Mouse (Mus musculus) embryonic stem cell, embryonic (primary cell): ENCODE measurements at regions not wholly inside any gene's neighbourhood (a gene's known extent, or its start where the extent isn't known, plus 50 kb on each side); places are given as distances from the start of the nearest gene placed in this dataset.

ENCODE experiments used
- CTCF ChIA-PET, 4 experiments: fragments of 300-600 bp in 2 of 4; fragments of 350-600 bp in 2 of 4; sonication (Branson Sonifier 250); formaldehyde crosslinking; loops; one replicate each; lab custom pipeline; 2022; ENCODE audit warnings: inconsistent platforms in 2 of 4; lab: Charles Lee
- POLR2A ChIA-PET, 4 experiments: fragments of 300-600 bp in 2 of 4; fragments of 350-600 bp in 2 of 4; sonication (Branson Sonifier 250); formaldehyde crosslinking; loops; one replicate each; lab custom pipeline; 2022; ENCODE audit warnings: antibody characterized with exemption in 4 of 4, inconsistent platforms in 1 of 4; lab: Charles Lee

DNA sequence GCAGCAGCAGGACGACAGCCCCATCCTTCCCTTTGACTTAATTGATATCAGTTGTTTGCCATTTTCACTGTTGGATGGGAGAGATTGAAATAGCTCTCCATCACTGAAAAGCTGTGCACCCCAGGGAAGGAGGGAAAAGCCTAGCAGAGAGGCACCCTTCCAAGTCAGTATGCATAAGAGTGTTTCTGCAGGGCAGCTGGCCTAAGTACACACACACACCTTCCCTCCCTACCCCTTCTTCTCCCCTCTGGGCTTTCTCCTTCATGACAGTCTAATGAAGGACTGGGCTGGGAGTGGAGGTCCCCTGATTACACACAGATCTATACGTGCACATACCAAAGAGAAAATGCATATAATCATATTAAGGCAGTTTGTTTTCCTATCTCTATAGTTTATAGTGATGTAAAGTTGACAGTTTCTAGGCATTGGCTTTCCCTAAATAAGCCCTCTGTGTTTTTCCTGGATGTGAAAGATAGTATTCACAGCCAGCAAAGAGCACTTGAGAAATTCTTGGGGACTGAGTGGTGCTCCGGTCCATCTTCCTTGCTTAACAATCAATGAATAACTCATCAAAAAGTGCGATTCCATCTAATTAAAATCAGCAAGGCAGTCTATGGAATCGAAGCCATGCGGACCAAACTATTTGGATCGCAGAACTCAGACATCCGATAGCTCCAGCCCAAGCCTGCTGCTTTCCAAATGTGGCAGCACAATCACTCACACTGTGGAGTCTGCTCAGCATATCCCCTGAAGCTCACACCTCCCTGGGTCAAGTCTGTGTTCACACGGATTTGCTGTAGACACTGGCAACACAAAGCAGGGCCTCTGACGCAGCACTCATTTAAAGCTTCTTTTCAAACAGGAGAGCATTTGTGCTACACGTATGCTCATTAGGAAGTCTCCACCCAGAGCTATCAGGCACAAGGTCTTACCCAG, 224.9 kb upstream of the Sfrp2 start:
- ChIA-PET CTCF (no interaction called here), POLR2A (no interaction called here)

DNA sequence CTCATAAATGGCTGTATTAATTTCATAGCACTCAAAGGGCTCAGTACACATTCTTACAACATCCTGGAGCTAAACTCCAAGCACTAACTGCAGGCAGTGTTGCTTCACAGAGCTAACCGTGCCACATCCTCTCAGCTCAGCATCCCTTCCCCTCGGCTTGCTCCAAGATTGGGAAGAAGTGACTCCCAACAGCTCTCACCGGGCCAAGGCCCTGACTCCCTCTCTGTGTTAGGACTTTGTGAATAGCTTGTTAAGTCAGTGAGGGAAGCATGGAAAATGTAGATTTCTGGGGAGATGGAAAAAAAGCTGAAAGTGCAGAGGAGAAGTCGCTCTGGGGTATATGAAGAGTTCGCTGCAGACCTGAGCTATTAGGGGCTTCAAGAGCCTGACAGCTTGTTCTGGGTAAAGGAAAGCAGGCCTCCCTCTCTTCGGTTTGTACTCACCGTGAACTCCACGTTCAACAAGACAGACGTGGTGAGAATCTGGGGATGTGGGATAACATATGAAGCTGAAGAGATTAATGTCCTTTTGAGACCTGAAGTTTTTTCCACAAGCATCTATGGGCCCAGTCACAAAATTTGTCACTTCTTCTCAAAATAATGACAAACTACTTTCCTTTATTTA, 213.5 kb upstream of the Sfrp2 start:
- ChIA-PET POLR2A (interaction anchor here in 2 of 4 experiments (0.6 to 1.0 kb wide), 3 partner anchors 10 to 75 kb away, joined by 3 read pairs; no protein-coding TSS in a partner anchor), CTCF (no interaction called here)

DNA sequence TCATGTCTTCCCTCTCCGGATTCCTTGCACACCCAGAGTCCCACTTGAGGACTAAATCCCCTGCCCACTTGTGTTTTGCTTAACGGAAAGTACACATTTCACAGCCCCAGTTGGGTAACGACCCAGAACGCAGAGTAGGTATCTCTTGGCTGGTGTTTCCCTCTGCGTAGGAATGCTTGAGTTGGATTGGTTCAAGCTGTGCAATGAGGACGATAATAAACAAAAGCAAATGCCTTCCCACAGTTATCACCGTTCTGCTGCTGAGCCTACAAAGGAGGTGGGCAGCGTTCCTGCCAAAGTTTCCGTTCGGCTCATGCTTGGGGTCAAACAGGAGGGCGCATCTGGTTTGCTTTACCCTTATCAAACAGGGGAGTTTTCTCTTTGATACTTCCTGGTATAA, 212.3 kb upstream of the Sfrp2 start:
- CTCF ChIA-PET: no interaction called here
- POLR2A ChIA-PET: no interaction called here

DNA sequence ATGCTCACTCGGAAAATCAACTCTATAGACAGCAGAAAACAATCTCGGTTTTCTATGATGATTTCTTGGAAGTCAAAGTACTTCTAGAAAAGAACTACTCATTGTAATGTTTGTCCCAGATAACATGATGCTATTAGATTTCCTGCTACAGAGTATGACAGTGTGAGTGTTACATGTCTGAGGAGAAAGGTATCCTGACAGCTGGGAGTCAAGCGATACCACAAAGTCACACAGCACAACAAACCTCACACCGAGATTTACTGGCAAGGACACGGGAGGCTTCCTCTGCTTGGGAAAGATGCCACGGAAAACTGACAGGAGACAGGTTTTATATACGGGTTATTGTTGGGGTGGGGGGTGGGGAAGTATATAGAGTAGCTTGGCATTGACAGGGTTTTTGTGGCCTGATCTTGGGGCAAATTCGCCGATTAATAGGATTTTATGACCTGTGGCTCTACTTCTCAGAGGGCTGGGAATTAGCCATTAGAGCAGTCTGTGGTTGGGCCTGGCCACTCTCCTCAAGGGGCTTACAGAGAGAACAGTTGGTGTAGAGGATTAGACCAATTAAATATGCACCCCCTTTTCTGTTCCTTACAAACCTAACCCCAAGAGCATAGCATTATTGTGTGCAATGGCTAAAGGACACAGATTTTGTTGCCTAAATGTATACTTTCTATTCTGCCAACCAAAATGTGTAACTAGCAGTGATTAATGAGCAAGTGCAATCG, 209.2 kb upstream of the Sfrp2 start:
- ChIA-PET CTCF (no interaction called here), POLR2A (no interaction called here)

DNA sequence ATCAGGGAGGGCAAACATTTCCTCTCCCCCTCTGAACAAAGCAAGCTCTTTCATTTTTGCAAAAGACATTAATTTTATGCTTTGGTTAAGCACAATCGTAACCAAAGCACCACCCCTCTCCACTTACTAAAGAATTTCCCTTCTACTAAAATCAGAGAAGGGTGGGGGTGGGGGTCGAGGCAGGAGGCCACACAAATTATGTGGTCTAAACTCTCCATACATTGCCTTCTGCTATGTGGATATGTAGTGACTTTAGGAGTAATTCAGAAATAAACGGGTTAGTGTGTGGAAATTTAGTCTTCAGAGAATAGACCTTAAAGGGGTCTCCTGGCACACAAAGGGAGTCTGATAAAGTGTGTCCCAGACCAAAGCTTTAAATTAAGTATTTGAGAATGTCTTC, 204.1 kb upstream of the Sfrp2 start:
- ChIA-PET CTCF (no interaction called here), POLR2A (interaction anchor here in 2 of 4 experiments (0.7 kb wide), 2 partner anchors 9 to 31 kb away, joined by 3 to 6 read pairs; no protein-coding TSS in a partner anchor)

DNA sequence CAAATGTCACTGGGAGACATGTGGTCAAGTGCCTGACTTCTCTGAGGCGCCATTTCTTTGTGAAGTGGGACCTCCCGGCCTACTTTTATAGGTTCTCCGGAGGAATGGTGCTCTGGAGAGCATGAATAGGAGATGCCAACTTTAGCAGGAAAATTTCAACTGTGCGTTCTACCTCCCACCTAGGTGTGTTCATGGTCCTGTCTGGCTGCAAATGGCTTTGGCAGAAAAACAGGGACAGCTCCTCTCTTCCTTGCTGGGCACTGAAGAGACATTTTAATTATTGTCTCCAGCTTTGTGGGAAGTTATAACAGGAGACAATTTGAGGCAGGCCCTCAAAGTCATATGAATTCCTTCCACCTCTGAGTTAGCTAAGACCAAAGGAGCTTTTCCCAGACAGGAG, 190.6 kb upstream of the Sfrp2 start:
- POLR2A ChIA-PET: no interaction called here
- CTCF ChIA-PET: no interaction called here

DNA sequence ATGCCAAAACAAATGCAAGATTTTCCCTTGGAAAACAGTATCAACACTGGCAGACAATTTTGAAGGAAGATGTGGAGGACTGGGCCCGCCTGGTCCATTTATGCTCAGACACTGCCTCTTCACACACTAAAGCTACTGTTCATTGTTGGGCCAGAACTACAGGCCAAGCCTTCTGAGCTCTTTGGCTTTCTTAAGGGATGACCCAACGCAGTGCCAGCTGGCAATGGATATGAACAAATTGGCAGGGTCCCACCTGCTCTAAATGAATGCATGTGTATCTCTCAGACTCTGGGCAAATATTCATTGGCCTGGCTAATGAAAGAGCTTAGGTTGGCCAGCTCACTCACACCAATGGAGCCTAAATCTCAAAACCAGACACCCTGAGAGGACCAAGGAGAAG, 190.0 kb upstream of the Sfrp2 start:
- ChIA-PET CTCF (no interaction called here), POLR2A (no interaction called here)

DNA sequence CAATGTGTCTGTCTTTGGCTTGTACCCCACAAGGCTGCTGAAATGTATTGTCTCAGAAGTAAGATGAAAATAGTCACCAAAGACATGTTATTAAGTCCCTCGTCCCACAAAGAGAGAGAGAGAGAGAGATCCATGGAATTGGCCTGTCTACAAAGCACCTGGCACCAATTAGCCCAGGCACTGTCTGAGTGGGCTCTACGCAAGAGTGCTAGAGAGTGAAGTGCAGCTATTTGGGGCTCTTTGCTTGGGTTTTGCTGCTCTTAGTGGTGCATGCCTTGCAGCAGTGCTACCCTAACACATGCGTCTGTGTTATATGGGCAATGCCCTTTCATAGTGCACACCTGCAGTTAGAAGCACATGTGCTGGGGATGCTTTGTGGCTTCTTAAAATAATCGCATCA, 185.4 kb upstream of the Sfrp2 start:
- ChIA-PET CTCF (no interaction called here), POLR2A (interaction anchor here in 1 of 4 experiments (0.6 kb wide), 1 partner anchor 968 kb away, joined by 5 read pairs; no protein-coding TSS in a partner anchor)

DNA sequence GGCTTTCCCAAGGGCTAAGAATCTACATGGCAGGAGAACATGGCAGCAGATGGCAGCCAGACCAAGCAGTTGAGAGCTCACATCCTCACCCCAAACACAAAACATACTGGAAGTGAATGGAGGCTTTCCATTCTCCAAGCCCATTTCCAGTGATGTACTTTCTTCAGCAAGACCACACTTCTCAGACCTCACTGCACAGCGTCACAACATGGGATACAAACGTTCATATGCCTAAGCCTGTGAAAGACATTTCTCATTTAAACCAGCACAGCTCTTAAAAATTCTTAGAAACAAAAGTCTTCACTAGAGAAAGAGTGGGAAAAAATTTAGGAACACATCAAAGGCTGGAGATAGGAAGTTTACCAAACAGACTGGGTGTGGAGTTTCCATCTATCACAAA, 183.9 kb upstream of the Sfrp2 start:
- POLR2A ChIA-PET: interaction anchor here in 1 of 4 experiments (1.2 kb wide), 1 partner anchor 14 kb away, joined by 3 read pairs; no protein-coding TSS in a partner anchor
- CTCF ChIA-PET: interaction anchor here in 1 of 4 experiments (1.0 kb wide), 1 partner anchor 19 kb away, joined by 3 read pairs; no protein-coding TSS in a partner anchor

DNA sequence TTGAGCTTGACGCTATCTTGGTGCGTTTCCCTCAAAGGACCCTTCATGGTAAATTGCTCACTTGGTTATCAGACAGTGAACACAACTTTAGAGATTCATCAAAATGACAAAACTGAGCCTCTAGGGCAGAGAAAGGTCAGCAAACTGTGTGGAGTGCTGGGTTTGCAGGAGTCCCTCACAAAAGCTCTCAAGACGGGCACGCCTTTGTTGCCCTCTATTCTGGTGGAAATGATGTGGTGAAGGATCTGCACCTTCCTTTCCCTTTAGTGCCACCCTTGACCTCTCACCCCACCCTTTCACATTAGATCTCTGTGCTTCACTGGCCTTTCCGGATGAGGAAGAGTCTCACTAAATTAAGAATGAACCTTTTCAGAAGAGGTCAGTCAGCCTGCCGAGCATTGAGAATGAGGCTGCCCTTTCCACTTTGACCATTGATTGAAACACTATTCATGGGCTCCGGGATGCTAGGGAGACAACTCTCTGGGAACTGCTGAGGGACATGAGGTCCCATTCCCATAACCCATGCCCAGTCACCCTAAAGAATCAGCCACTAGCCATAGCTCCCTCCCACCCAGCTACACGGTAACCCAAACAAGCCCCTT, 182.9 kb upstream of the Sfrp2 start:
- ChIA-PET POLR2A (interaction anchor here in 1 of 4 experiments (0.5 to 1.3 kb wide), 3 partner anchors 13 to 398 kb away, joined by 3 to 4 read pairs (median 3); no protein-coding TSS in a partner anchor), CTCF (interaction anchor here in 2 of 4 experiments (0.6 to 1.0 kb wide), 2 partner anchors 18 to 510 kb away, joined by 3 read pairs; no protein-coding TSS in a partner anchor)

DNA sequence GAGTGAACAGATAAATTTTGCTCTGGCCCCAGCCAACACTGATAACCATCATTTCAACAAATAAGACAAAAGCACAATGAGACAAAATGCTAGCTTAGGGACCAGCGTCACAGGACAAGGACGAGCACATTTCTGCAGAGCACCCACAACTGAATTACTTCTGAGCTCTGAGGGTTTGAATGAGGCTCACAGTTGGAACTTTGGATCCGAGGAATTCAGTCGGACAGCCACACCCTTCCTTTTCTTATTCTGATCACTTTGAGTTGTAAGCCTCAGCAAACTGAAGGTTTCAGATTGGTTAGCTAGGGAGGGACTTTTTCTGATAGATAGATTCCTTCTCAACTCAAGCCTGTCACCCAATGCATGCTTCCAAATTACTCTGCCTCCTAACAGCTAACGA, 180.0 kb upstream of the Sfrp2 start:
- CTCF ChIA-PET: interaction anchor here in 2 of 4 experiments (0.6 to 1.3 kb wide), 3 partner anchors 90 to 548 kb away, joined by 3 to 4 read pairs (median 3); no protein-coding TSS in a partner anchor
- POLR2A ChIA-PET: interaction anchor here in 2 of 4 experiments (1.1 to 1.3 kb wide), 2 partner anchors 9 to 16 kb away, joined by 3 to 4 read pairs; no protein-coding TSS in a partner anchor

DNA sequence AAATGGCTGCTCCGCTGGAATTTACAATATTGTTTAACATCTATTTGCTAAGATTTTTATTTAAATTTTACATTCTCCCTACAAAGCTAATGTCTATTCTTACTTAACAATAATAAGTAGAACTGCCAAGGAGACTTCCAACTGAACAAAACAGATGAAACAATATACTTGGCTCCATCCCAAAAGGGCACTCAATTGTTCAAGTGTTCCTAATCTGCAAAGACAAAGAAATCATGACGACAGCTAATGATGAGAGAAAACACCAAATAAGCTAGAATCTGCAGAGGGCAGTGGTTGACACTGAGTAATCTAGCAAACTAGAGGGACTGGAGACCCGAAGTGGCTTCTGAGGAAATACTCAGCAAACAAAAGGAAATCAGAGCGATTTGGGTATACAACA, 179.6 kb upstream of the Sfrp2 start:
- ChIA-PET POLR2A (interaction anchor here in 2 of 4 experiments (1.1 to 1.3 kb wide), 2 partner anchors 8 to 16 kb away, joined by 3 to 4 read pairs; no protein-coding TSS in a partner anchor), CTCF (interaction anchor here in 1 of 4 experiments (0.6 to 1.3 kb wide), 2 partner anchors 91 to 567 kb away, joined by 4 to 5 read pairs; no protein-coding TSS in a partner anchor)

DNA sequence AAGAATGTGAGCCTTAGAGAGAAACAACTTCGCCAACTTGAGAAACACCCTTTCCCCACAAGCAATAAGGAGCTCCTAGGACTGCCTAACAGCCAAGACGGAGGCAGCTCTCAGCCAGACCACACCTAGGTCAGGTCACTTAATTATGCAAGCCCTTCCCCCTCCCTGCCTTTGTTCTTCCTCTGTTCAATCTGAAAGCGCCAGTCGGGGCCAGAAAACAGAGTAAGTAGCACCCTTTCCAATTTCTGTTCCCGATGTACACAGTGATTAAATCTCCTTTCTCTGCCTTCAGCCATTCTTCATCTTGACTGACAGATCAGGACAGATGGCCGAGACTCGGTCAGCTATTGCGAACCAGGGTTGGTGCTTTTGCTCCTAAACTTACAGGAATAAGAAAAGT, 177.0 kb upstream of the Sfrp2 start:
- CTCF ChIA-PET: interaction anchor here in 1 of 4 experiments (1.0 kb wide), 1 partner anchor 76 kb away, joined by 3 read pairs; no protein-coding TSS in a partner anchor

DNA sequence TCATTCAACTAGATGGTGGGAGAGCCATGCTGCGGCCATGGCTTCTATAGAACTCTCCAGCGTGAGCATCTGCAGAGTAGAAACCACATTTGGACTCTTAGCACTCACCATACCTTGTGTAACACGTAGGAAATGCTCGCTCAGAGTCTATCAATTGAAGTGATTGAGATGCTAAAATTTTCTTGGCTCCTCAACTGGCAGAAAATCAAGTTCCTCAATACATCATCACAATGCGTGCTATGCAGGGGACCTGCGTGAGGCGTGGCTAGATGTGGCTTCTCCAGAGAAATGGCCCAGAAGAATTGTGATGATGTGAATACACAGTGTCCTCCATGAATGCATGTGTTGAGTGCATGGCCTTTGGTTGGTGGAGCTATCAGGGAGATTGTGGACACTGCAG, 174.9 kb upstream of the Sfrp2 start:
- CTCF ChIA-PET: no interaction called here
- POLR2A ChIA-PET: no interaction called here

More for the DNA sequence above, 177.0 kb upstream of the Sfrp2 start:
- POLR2A ChIA-PET: interaction anchor here in 2 of 4 experiments (0.8 to 1.1 kb wide), 3 partner anchors 14 to 24 kb away, joined by 3 read pairs; no protein-coding TSS in a partner anchor

DNA sequence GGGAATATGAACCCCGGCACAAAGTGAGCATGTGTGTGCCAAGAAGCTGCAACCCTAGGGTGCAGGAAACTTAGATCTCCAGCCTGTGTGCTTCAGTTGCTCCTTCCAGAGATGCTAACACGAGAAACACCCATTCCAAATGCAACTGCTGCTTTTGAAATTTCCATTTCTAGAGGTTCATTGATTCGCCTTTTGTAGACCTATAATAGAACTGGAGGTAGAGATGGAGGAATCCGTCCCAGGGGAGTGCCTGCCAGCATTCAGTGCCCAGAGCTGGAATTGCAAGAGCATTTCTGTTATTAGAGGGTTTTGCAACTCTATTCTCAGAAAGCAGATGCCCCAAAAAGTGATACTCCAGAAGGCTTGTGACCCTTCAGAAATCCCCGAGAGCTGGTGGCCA, 172.8 kb upstream of the Sfrp2 start:
- POLR2A ChIA-PET: interaction anchor here in 1 of 4 experiments (0.6 kb wide), 1 partner anchor 32 kb away, joined by 6 read pairs; no protein-coding TSS in a partner anchor
- CTCF ChIA-PET: no interaction called here

DNA sequence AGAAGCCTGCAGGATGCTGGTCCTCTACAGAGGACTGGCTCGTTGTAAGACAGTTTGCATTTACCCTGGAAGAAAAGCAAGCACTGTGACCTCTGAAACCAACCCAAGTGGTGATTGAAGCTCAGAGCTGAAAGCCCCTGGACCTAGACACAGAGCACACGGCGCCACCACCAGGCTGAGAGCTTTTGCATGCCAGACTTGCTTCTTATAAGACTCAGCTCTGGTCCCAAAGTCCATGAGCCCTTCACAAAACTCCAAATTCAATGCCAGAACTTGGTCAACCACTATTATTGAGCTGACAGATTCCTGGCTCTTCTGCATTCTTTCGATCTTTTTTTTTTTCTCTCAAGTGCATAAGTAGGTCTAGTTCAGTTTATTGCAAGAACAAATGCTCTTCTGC, 164.6 kb upstream of the Sfrp2 start:
- CTCF ChIA-PET: interaction anchor here in 1 of 4 experiments (0.6 to 1.0 kb wide), 2 partner anchors 19 to 106 kb away, joined by 3 to 4 read pairs; no protein-coding TSS in a partner anchor

DNA sequence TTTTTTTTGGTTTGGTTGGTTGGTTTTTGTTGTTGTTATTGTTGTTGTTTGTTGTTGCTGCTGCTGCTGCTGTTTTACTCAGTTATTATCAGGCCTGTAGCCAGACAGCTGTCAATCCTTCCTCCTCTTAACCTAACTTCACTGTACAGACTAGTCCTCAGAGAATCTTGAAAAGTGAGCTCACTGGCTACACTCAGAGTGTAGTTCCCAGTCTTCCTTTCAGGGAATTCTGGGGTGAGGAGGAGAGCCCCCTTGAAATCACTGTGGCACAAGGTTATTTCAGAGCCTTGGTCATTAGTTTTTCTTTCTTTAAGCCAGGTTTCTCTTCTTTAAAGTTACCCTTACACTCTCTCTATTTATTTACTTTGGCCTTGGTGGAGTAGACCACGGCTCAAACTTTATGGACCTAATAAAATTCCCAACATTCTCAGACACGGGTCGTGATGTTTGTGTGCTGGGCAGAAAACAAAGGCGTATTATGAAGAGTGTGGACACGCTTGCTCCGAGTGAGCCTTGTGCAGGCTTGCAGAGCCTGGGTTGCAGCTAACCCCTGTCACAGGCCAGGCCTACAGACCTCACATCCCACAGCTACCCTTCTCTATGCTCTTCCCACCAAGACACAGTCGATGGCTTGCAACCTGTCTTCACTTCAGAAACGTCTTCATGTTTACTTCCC, 156.9 kb upstream of the Sfrp2 start:
- ChIA-PET CTCF (no interaction called here), POLR2A (interaction anchor here in 1 of 4 experiments (0.5 kb wide), 1 partner anchor 1173 kb away, joined by 3 read pairs; no protein-coding TSS in a partner anchor)

More for the DNA sequence above, 164.6 kb upstream of the Sfrp2 start:
- POLR2A ChIA-PET: no interaction called here
